Mouse (Mus musculus) heart, adult 8-10 months (tissue): ENCODE results near the gene Mef2c. TPM values are rescaled to one million over a fixed set of nuclear protein-coding genes. Genes with fewer than 3 reads are reported as not detected.

Experiments used
- DNase-seq: peaks from one replicate; pipeline ENCODE4 v3.0.0; 2022; ENCODE audit warnings: low spot score
- total RNA-seq, 4 experiments: library from RNA; stranded (reverse); gene quantifications; 2 replicates each; pipeline ENCODE4 v1.2.4; 2022

Gene Mef2c
- total RNA-seq, 4 experiments from 2014 or later, result 55.8 to 86.8 (median 66.9) TPM

DNA sequence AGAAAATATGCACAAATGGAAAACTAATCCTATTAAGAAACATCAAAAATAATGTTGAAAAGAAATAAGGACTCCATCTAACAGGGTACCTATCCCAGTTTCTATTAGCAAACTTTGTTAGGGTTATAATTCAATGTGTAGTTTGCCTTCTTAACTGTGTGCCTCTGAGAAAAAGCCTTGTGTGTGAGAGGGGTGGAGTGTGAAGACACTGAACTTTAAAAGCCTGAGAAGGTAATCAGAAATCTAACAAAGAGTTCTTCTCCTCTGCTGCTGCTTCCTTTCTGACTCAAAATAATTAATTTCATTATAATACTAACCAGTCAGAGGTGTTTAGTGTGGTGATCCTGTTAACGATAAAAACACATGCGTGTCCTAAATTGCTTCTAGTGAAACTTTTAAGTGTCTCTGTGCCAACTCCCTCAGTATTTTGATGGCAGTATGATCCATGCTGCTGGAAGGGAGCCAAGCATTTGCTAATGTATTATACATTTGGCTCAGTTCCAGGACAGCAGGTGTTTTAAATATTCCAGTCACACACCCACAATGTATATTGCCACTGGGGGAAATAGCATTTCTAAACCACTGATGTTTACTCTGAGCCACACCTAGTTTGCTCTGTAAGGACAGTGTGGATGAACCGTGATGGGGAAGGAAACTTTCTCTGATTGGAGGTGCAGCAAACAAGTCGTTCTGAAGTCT, 104.2 kb downstream of the Mef2c start:
- no peak for DNase-seq

- peak; percentile 45 for DNase-seq
Observed at GRCm38 (mm10) chr13:83608851-83609516, 105.2 kb downstream of the Mef2c start.

DNA sequence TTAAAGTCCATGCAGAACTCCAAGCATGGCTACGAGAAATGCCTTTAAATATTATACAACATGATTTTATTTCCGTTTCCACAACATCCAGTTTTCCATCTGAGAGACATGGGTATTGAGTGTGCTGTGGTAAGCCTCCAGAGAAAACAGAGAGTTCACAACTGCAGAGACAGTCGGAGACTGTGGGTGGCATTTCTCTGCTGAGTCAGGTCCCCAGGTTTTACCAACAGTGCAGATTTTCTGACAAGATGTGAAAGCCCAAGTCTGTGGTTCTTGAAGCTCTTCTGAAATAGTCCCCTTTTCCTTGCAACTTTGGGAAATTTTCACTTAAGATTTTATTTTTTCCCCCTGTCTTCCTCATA, 105.7 kb downstream of the Mef2c start:
- DNase-seq, result no peak

DNA sequence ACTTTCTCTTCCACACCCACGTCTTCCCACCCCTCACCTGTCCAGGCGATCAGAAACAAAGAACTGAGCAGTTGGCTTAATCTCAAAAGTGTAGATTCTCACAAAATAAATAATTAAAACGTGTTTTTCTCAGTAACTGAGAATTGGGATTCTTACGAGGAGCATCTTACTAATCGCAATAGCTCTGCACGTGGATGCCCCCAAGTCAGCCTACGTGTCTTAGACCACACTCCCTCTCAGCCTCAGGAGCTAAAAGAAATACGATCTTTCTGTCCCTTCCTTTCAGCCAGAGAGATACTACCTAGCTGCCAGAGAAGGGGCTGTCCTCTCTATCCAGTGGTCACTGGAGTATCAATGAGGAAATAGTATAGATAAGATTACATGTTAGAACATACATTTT, 106.3 kb downstream of the Mef2c start:
- DNase-seq, result no peak

DNA sequence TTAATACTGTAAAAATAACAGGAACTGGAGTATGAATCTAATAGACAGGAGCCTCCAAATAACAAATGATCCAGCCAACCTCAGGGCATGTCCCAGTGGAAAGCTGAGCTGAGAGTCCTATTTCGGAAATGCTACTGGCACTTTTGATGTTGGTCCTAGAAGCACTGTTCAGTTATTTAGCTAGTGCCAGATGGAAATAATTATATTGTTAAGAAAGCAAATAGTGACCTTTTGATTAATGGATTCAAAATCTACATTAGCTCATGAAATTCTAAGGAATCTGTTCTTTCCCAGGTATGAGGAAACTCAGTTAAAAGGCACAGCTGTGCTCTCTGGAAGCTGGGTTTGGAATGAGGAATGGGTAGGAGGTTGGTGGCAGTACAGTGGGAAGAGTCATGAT, 108.4 kb downstream of the Mef2c start:
- no peak for DNase-seq

- DNase-seq, result no peak
Observed at GRCm38 (mm10) chr13:83615875-83616274, 112.0 kb downstream of the Mef2c start.

GRCm38 (mm10) chr13:83624651-83625050, 120.8 kb downstream of the Mef2c start:
- no peak for DNase-seq

DNA sequence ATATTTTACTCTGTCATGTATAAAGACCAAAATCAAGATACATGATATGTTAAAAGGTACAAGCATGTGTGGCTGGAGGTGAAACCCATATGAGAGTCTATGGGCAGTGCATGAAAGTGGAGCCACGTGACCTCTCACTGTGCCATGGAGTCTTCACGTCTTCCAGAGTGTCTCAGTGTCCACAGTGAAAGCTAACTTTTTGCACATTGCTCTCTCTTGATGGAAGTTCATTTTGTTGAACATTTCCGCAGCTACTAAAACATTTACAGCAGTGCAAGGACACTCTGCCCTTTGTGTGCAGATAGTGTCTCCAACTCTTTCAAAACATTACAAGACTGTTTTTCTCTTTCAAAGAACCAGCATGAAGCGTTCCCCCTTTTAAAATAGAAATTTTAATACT, 123.6 kb downstream of the Mef2c start:
- DNase-seq, result no peak

- DNase-seq, result no peak
Observed at GRCm38 (mm10) chr13:83628139-83628538, 124.3 kb downstream of the Mef2c start.

DNA sequence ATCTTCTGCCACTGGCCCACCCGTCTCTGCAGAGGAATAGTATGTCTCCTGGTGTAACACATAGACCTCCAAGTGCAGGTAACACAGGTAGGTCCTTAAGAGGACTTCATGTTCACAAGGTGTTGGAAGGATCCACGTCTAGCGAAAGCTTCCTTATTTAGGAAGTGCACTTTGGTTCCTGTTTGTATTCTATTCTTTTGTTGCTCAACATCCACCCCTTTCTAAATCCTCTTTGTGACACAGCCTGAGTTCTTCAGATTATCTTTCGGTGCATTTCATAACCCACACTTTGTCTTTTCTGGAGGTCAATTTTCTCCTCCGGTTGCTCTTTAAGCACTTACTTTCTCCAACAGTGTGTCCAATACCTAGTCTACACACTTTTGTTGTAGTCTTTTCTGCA, 129.3 kb downstream of the Mef2c start:
- no peak for DNase-seq

DNA sequence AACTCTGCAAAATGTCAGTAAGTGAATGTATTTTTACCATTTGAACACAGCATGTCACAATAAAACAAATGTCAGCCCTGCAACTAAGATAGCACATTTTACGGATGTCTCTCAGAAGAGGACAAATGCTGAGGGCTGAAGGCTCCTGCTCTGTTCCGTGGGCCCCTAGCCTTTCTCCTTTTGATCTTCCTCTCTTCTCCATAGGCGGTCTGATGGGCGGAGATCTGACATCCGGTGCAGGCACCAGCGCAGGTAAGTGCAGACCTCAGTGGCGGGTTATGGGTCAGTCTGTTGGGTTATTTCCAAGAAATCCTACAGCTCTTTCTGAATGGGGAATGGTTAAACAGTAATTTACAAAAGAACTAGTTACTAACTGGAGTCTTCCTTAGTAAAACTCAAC, 131.4 kb downstream of the Mef2c start:
- no peak for DNase-seq

DNA sequence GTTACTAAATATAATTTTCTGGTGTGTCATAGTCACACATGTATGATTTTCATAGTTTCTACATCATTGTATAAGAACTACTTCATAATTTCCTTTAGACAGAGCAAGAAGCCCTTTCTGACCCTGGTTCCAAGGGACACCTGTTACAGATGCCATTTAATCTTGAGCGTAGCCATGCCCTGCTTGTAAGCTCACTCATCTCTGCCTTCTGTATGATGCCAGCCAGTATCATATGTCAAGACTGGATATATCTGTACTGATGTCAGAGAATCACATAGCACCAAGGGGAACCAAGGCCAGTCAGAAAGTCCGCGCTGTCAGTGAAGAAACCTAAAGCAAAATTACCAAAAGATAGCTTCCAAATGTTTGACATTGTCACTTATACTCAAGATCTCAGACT, 133.8 kb downstream of the Mef2c start:
- no peak for DNase-seq

GRCm38 (mm10) chr13:83638735-83639134, 134.9 kb downstream of the Mef2c start:
- DNase-seq, result no peak

- DNase-seq, result no peak
Observed at GRCm38 (mm10) chr13:83649051-83649450, 145.2 kb downstream of the Mef2c start.

DNA sequence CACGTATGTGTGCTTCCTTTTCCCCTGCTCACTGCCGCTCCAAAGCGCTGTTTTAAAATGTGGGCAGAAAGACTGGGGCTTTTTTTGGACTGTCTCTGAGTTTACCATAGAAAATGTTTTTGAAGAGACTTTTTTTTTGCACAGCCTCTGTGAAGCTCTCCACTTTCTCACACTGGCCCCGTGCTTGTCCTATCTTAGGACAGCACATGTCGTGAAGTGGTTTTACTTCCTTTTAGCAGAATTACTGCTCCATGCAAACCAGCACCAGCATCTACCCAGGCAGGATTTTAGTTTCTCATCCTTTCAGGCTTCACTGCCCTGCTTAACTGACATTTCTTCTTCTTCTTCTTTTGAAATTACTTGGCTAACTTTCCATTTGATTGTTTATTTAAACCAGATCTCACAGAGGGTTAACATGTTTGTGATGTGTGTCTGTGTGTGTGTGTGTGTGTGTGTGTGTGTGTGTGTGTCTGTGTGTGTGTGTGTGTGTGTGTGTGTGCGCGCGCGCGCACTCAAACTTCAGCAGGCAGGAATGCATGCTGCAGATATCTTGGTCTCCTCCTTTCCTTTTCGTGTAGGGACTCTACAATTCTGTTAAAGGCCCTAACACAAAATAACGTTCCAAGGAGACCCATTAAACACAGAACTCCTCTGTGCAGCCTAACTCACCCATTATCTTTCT, 146.1 kb downstream of the Mef2c start:
- peak; percentile 7 for DNase-seq

DNA sequence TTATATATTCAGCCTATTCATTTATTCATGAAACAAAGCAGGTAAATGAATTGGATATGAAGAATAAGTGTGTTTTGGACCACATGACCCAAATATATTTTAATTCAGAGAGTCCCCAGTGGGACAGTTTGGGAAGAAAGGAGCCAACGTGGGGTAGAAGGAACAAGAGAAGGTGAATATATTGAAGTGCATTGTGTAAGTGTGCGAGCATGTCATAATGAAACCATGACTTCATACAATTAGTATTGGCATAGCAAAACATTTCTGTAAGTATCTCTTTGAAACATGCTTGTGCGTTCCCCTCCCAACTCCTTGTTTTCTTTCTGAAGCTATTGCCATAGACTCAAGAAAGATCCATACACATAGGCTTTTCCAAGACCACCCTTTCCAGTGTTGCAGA, 147.0 kb downstream of the Mef2c start:
- no peak for DNase-seq

DNA sequence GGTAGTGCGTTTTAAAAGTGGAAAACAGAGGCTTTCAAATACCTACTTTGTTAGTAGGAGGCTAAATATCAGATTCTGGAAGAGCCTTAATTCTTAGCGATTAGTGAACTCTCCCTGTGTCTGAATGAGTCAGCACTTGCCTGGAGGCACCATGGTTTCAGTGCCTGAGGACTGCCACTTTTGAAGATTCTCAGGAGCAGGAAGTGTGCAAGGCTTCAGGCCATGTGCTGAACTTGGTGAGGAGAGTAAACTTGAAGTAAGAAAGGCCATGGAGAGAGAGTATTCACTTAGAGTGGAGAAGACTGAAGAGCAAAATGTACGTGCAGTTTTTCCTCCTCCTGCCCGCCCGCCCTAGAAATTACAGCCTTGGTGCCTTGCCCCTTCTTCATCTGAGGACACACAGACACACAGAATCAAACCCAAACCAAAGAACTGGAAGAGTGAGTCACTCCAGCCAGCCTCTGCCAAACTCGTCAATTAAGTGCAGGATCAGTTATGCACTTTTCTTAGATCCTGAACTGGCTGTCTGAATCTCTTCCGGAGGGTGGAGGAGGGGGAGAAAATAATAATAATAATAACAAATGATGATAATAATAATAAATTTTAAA, 148.2 kb downstream of the Mef2c start:
- DNase-seq, result peak; percentile 17

- peak; percentile 24 for DNase-seq
Observed at GRCm38 (mm10) chr13:83652560-83652959, 148.7 kb downstream of the Mef2c start.

DNA sequence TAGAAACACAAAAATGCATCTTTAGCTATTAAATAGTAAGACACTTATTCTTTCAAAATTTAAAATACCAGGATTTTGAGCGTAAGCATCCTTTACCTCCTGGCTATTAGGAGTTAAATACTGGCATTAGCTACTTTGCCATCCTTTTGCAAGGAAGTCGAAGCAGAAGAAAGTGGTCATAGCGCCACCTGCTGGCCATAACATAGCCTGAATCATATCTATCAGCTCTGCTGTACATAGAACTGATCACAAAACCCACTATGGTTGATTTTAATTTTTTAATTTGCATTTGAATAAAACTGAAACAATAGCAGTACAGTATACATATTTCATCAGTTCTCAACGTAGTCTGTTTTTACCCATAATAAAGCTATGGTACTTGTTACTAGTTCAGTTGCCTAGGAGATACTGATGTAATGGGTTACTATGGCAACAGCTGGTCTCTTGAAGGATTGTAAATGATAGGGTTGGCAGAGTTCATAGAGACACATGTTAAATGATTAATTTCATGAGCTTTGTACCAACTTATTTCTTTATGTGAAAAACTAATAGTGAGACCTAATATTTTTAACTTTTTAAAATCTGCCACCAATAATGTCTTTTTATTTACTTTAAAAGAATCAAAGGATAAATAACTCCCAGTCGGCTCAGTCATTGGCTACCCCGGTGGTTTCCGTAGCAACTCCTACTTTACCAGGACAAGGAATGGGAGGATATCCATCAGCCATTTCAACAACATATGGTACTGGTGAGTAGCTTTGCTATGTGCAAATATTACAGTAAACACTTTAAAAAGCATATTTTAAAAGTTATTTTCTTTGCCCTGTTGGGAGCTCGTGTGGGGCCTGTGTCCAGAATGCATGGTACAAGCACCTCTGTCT, 151.3 kb downstream of the Mef2c start:
- peak; percentile 84 for DNase-seq

GRCm38 (mm10) chr13:83656094-83656493, 152.3 kb downstream of the Mef2c start:
- DNase-seq, result no peak

- peak; percentile 14 for DNase-seq
Observed at GRCm38 (mm10) chr13:83656773-83657172, 152.9 kb downstream of the Mef2c start.

GRCm38 (mm10) chr13:83660722-83661121, 156.9 kb downstream of the Mef2c start:
- no peak for DNase-seq
